Mouse (Mus musculus) liver, adult 2 months (tissue): ENCODE results near the gene Cav1. TPM values are rescaled to one million over a fixed set of nuclear protein-coding genes. Genes with fewer than 3 reads are reported as not detected.
A peak's percentile ranks its signal among the peaks of the same experiment; 100 is the strongest.

ENCODE experiments used
- DNase-seq: peaks from one replicate; pipeline ENCODE4 v3.0.0-alpha.2; 2011; ENCODE audit warnings: low read depth, low spot score; ENCODE audit errors: extremely low read depth
- H3K27ac ChIP-seq: fragments of 200-500 bp; replicated peaks from 2 replicates; pipeline ENCODE4 v1.5.1; 2012; ENCODE audit warnings: low read depth, mild to moderate bottlenecking, control low read depth, inconsistent platforms, low read length; ENCODE audit not compliant: insufficient read depth
- H3K27me3 ChIP-seq: fragments of 200-500 bp; 2 replicates; pipeline ENCODE4 v1.6.1; 2012; ENCODE audit warnings: mild to moderate bottlenecking, moderate library complexity, low read length, inconsistent platforms; ENCODE audit not compliant: control insufficient read depth, insufficient read depth
- H3K36me3 ChIP-seq: fragments of 200-500 bp; 2 replicates; pipeline ENCODE4 v1.6.1; 2012; ENCODE audit warnings: low read length, inconsistent platforms; ENCODE audit not compliant: control insufficient read depth, insufficient read depth
- H3K4me1 ChIP-seq: fragments of 200-500 bp; 2 replicates; pipeline ENCODE4 v1.6.1; 2011; ENCODE audit warnings: low read length; ENCODE audit not compliant: control insufficient read depth, insufficient read depth
- H3K4me3 ChIP-seq: fragments of 200-500 bp; 2 replicates; pipeline ENCODE4 v1.5.1; 2011; ENCODE audit warnings: low read depth, mild to moderate bottlenecking, control low read depth, low read length, moderate library complexity; ENCODE audit not compliant: insufficient read depth
- H3K79me2 ChIP-seq: fragments of 200-500 bp; 2 replicates; pipeline ENCODE4 v1.6.1; 2012; ENCODE audit warnings: inconsistent platforms, mild to moderate bottlenecking, low read length, moderate library complexity; ENCODE audit not compliant: control insufficient read depth, insufficient read depth
- H3K9ac ChIP-seq: fragments of 200-500 bp; 2 replicates; pipeline ENCODE4 v1.6.1; 2012; ENCODE audit warnings: low read depth, mild to moderate bottlenecking, control low read depth, inconsistent platforms, low read length
- CTCF ChIP-seq: fragments of 200-500 bp; IDR thresholded peaks from 2 replicates; pipeline ENCODE4 v1.5.1; 2011; ENCODE audit warnings: low read depth, low read length, control low read depth
- POLR2A ChIP-seq: fragments of 200-500 bp; IDR thresholded peaks from 2 replicates; pipeline ENCODE4 v1.6.1; 2011; ENCODE audit warnings: low read length, control low read depth; ENCODE audit not compliant: insufficient read depth; ENCODE audit errors: extremely low read depth
- WGBS: fragments of 180-500 bp; shearing (Covaris S2); methylation state at CpG from one replicate; pipeline ENCODE4 v1.1.7; 2018; 5-methylcytosine and 5-hydroxymethylcytosine counted together
- polyA plus RNA-seq: library from polyadenylated mRNA; depleted of rRNA; stranded (reverse); fragments of >200 nt; gene quantifications from 2 replicates; pipeline ENCODE4 v1.2.3, GENCODE M21; 2012
- total RNA-seq: library from RNA; depleted of rRNA; stranded (reverse); fragments of >200 nt; gene quantifications from 2 replicates; pipeline ENCODE4 v1.2.3, GENCODE M21; 2014

Cav1 gene
- total and polyA plus RNA-seq, 2 experiments: 2.9 to 4.1 TPM

- Histone ChIP-seq H3K36me3 (no peaks in the 10 kb centered on the region), H3K79me2 (no peaks in the 10 kb centered on the region), H3K27me3 (no peaks in the 10 kb centered on the region), H3K4me3 (no peak overlapping the region), H3K4me1 (no peaks in the 10 kb centered on the region), H3K9ac (no peak overlapping the region), H3K27ac (no peak overlapping the region)
- no peak for DNase-seq
- WGBS: 78% methylated on average over 11 of the region's 11 CpGs
- TF ChIP-seq POLR2A (no peak), CTCF (no peak)
Measured at GRCm38 (mm10) chr6:17327216-17327615, 21.1 kb downstream of the Cav1 start.

- no peaks in the 10 kb centered on the region for H3K27me3 ChIP-seq
- no peaks in the 10 kb centered on the region for H3K4me1 ChIP-seq
- no peaks in the 10 kb centered on the region for H3K79me2 ChIP-seq
- WGBS: 77% methylated on average over 3 of the region's 3 CpGs
- no peak overlapping the region for H3K9ac ChIP-seq
- H3K4me3 ChIP-seq: no peak overlapping the region
- no peaks in the 10 kb centered on the region for H3K36me3 ChIP-seq
- no peak for DNase-seq
- H3K27ac ChIP-seq: no peak overlapping the region
- no peak for TF ChIP-seq CTCF
- TF ChIP-seq POLR2A: no peak
Measured at GRCm38 (mm10) chr6:17329801-17330200, 23.7 kb downstream of the Cav1 start.

- H3K27ac ChIP-seq: no peak overlapping the region
- no peak overlapping the region for H3K4me3 ChIP-seq
- 94% methylated on average over 2 of the region's 2 CpGs for WGBS
- no peak for DNase-seq
- TF ChIP-seq CTCF (no peak), POLR2A (no peak)
- no peak overlapping the region for H3K9ac ChIP-seq
- no peaks in the 10 kb centered on the region for H3K36me3 ChIP-seq
- H3K27me3 ChIP-seq: no peaks in the 10 kb centered on the region
- H3K4me1 ChIP-seq: peaks cover 7% of the 10 kb centered on the region
- no peaks in the 10 kb centered on the region for H3K79me2 ChIP-seq
Measured at GRCm38 (mm10) chr6:17337724-17338123, 31.6 kb downstream of the Cav1 start.

- WGBS: 6% methylated on average over 2 of the region's 2 CpGs
- H3K4me1 ChIP-seq: peaks cover 7% of the 10 kb centered on the region
- TF ChIP-seq POLR2A (no peak), CTCF (no peak)
- H3K27me3 ChIP-seq: no peaks in the 10 kb centered on the region
- H3K4me3 ChIP-seq: no peak overlapping the region
- no peak overlapping the region for H3K9ac ChIP-seq
- H3K27ac ChIP-seq: 0 out of 2 replicates have a peak overlapping the region, but pooled peaks have one; percentile 45
- H3K79me2 ChIP-seq: no peaks in the 10 kb centered on the region
- no peaks in the 10 kb centered on the region for H3K36me3 ChIP-seq
- DNase-seq: peak; percentile 77
Measured at GRCm38 (mm10) chr6:17340406-17340805, 34.3 kb downstream of the Cav1 start.

- Histone ChIP-seq H3K27ac (no peak overlapping the region), H3K36me3 (no peaks in the 10 kb centered on the region), H3K9ac (no peak overlapping the region), H3K79me2 (no peaks in the 10 kb centered on the region), H3K27me3 (no peaks in the 10 kb centered on the region), H3K4me3 (no peak overlapping the region), H3K4me1 (peaks cover 2% of the 10 kb centered on the region; the same call in 1 of the 2 replicates)
- WGBS: 90% methylated on average over 3 of the region's 3 CpGs
- no peak for DNase-seq
- TF ChIP-seq CTCF: no peak
- no peak for TF ChIP-seq POLR2A
Measured at GRCm38 (mm10) chr6:17348011-17348410, 41.9 kb downstream of the Cav1 start.

- H3K4me3 ChIP-seq: no peak overlapping the region
- peak; percentile 64 for DNase-seq
- no peaks in the 10 kb centered on the region for H3K27me3 ChIP-seq
- H3K79me2 ChIP-seq: no peaks in the 10 kb centered on the region
- H3K4me1 ChIP-seq: peaks cover 2% of the 10 kb centered on the region; the same call in 1 of the 2 replicates
- H3K27ac ChIP-seq: no peak overlapping the region
- TF ChIP-seq CTCF (no peak), POLR2A (no peak)
- H3K9ac ChIP-seq: no peak overlapping the region
- 21% methylated on average over 5 of the region's 5 CpGs for WGBS
- no peaks in the 10 kb centered on the region for H3K36me3 ChIP-seq
Measured at GRCm38 (mm10) chr6:17350803-17351202, 44.7 kb downstream of the Cav1 start.
